Mouse (Mus musculus) stomach, embryonic 14.5 days (tissue): ENCODE measurements at regions not wholly inside any gene's neighbourhood (a gene's known extent, or its start where the extent isn't known, plus 50 kb on each side); places are given as distances from the start of the nearest gene placed in this dataset.

ENCODE experiments used
- ATAC-seq: fragments of 200-750 bp; cut with Nextera tagmentation; 2 replicates; pipeline ENCODE4 v1.8.0; 2017; ENCODE audit warnings: low read depth, moderate TSS enrichment; ENCODE audit not compliant: insufficient number of reproducible peaks, insufficient read depth, low FRiP score
- H3K27ac ChIP-seq: fragments of 300-500 bp; sonication (generic); 2 replicates; pipeline ENCODE4 v1.5.1; 2014; ENCODE audit warnings: mild to moderate bottlenecking, low read length, moderate library complexity, mixed read lengths
- H3K27me3 ChIP-seq: fragments of 300-500 bp; sonication (generic); 2 replicates; pipeline ENCODE4 v1.6.1; 2014; ENCODE audit warnings: low read length, control low read depth, mixed read lengths; ENCODE audit not compliant: control insufficient read depth, insufficient read depth
- H3K36me3 ChIP-seq: fragments of 300-500 bp; sonication (generic); 2 replicates; pipeline ENCODE4 v1.6.1; 2014; ENCODE audit warnings: mild to moderate bottlenecking, control low read depth, low read length, moderate library complexity, mixed read lengths; ENCODE audit not compliant: control insufficient read depth, insufficient read depth
- H3K4me1 ChIP-seq: fragments of 300-500 bp; sonication (generic); 2 replicates; pipeline ENCODE4 v1.6.1; 2014; ENCODE audit warnings: low read length, control low read depth, mixed read lengths; ENCODE audit not compliant: control insufficient read depth, insufficient read depth
- H3K4me2 ChIP-seq: fragments of 300-500 bp; sonication (generic); replicated peaks from 2 replicates; pipeline ENCODE4 v1.6.1; 2014; ENCODE audit warnings: low read depth, low read length, control low read depth
- H3K4me3 ChIP-seq: fragments of 300-500 bp; sonication (generic); 2 replicates; pipeline ENCODE4 v1.5.1; 2014; ENCODE audit warnings: low read depth, low read length, control low read depth
- H3K9ac ChIP-seq: fragments of 300-500 bp; sonication (generic); replicated peaks from 2 replicates; pipeline ENCODE4 v1.6.1; 2014; ENCODE audit warnings: low read depth, mild to moderate bottlenecking, control low read depth, low read length, moderate library complexity, mixed read lengths
- H3K9me3 ChIP-seq: fragments of 300-500 bp; sonication (generic); 2 replicates; pipeline ENCODE4 v1.6.1; 2016; ENCODE audit warnings: low read depth, low read length, control low read depth; ENCODE audit not compliant: control insufficient read depth
- WGBS: fragments of 180-500 bp; shearing (Covaris S2); extraction: QIAGEN DNeasy Blood & Tissue Kit; methylation state at CpG from one replicate; pipeline ENCODE4 v1.1.7; 2014; 5-methylcytosine and 5-hydroxymethylcytosine counted together

DNA sequence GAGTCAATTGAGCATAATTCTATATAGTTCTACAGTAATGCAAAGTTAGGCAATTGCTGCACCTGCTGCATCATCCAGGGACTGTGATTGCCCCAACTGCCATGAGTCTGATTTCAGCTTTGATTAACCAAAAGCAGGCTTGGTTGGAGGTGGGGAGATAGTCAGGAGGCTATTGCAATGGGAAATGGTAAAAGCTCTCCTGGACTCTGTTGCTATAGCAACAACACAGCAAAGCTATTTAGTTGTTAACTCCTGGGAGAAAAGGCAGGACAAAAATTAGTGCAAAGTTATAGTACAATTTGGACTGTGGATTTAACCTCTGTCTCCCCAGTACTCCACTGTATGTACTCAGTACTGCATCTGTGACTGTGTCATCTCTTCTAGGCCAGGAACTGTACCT lies 51.7 kb upstream of the Rasgrf1 start:
- Histone ChIP-seq H3K9me3 (no peaks in the 10 kb centered on the region), H3K9ac (no peak overlapping the region), H3K27me3 (no peaks in the 10 kb centered on the region), H3K36me3 (no peaks in the 10 kb centered on the region), H3K4me1 (no peaks in the 10 kb centered on the region), H3K4me3 (no peak overlapping the region), H3K27ac (no peak overlapping the region), H3K4me2 (no peak overlapping the region)
- ATAC-seq: no peak

DNA sequence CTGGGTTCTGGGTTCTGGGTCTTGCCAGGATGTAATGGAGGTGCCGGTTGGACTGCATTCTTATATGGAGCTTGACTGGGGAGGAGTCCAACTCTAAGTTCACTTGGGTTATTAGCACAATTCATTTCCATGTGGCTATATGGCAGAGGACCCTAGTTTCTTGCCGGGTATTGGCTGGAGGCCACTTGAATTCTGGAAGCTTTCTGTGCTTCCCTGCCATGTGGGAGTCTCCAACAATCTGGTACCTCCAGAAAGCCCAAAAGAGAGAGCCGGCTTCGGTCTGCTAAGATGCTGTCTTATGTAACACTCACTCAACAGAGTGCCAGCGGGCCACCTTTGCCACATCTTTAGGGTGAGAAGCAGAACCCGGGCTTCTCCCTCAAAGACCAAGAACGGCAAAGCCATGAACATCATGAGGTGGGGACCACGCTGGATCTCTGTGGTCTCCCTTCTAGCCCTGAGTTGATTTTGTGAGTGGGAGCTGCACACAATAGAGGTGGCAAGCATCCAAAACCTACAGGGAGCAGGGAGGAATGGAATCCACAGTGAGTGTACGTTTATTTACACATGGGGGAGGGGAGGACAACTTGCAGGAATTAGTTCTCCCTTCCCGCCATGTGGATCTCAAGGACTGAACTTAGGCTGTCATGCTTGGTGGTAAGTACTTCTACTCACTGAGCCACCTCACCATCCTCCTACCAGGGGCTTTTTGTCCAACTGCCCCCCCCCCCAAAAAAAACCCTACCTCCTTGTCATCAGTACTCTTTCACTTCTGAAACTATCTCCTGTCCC lies 59.0 kb upstream of the Rasgrf1 start:
- WGBS: 83% methylated on average over 10 of the region's 10 CpGs
- H3K27me3 ChIP-seq: no peaks in the 10 kb centered on the region
- no peak overlapping the region for H3K9ac ChIP-seq
- H3K36me3 ChIP-seq: no peaks in the 10 kb centered on the region
- no peaks in the 10 kb centered on the region for H3K9me3 ChIP-seq
- H3K4me1 ChIP-seq: no peaks in the 10 kb centered on the region
- ATAC-seq: no peak
- H3K4me2 ChIP-seq: no peak overlapping the region
- no peak overlapping the region for H3K27ac ChIP-seq
- no peak overlapping the region for H3K4me3 ChIP-seq

DNA sequence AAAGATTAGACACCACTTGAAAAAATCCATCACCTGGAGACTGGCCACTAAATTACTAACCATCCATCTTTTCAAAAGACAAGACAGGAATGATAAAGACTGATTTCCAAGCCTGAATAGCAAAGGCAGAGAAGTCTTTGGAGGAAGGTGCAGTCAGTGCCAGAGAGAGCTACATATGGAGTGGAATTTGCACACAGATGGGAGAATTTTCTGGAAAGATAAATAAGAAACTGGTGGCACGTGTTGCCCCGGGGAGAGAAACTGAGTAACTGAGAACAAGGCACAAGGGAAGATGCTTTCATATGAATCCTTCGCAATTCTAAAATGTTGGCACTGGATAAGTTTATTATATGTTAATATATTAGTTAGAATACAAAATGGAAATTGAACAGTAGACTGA lies 59.8 kb upstream of the Rasgrf1 start:
- H3K4me2 ChIP-seq: no peak overlapping the region
- no peak overlapping the region for H3K9ac ChIP-seq
- H3K36me3 ChIP-seq: no peaks in the 10 kb centered on the region
- ATAC-seq: no peak
- H3K27me3 ChIP-seq: no peaks in the 10 kb centered on the region
- no peak overlapping the region for H3K4me3 ChIP-seq
- no peaks in the 10 kb centered on the region for H3K9me3 ChIP-seq
- no peak overlapping the region for H3K27ac ChIP-seq
- WGBS: 75% methylated on average over 3 of the region's 3 CpGs
- H3K4me1 ChIP-seq: no peaks in the 10 kb centered on the region

DNA sequence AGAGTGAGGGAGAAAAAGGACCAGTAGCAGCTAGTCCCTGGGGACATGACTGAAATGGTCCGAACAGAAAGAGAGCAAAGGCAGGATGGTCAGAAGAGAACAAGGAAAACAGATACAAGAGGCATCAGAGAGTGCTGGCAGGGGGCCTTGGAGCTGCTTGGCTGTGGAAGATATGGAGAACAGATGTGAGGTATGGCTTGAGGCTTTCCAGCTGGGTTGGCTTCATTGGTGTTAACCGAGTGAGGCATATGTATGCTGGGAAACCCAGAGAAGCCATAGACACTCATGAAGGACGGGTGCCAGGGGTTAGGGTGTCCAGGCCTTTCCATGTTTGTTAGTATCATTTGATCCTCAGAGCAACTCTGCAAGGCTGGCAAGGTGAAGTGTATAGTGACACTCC lies 61.1 kb upstream of the Rasgrf1 start:
- 79% methylated on average over 3 of the region's 3 CpGs for WGBS
- Histone ChIP-seq H3K4me3 (no peak overlapping the region), H3K4me1 (no peaks in the 10 kb centered on the region), H3K27me3 (no peaks in the 10 kb centered on the region), H3K9ac (no peak overlapping the region), H3K27ac (no peak overlapping the region), H3K36me3 (no peaks in the 10 kb centered on the region), H3K9me3 (no peaks in the 10 kb centered on the region), H3K4me2 (no peak overlapping the region)
- no peak for ATAC-seq

DNA sequence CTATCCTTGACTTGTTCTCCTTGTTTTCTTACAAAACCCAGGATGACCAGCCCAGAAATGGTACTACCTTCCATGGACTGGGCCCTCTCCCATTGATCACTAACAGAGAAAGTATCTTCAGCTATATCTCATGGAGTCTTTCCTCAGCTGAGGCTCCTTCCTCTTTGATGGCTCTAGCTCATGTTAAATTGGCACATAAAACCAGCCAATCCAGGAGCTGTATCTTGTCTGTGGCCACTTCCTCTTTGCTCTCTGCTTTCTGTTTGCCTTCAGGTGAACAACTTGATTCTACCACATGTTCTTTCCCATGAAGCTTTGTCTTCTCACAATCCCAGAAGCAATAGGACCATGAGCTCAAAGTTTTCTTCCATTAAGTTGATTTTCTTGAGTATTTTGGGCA lies 62.7 kb upstream of the Rasgrf1 start:
- H3K36me3 ChIP-seq: no peaks in the 10 kb centered on the region
- no peak overlapping the region for H3K9ac ChIP-seq
- H3K27ac ChIP-seq: no peak overlapping the region
- no peaks in the 10 kb centered on the region for H3K27me3 ChIP-seq
- H3K4me3 ChIP-seq: no peak overlapping the region
- no peak overlapping the region for H3K4me2 ChIP-seq
- no peaks in the 10 kb centered on the region for H3K4me1 ChIP-seq
- H3K9me3 ChIP-seq: no peaks in the 10 kb centered on the region
- no peak for ATAC-seq

DNA sequence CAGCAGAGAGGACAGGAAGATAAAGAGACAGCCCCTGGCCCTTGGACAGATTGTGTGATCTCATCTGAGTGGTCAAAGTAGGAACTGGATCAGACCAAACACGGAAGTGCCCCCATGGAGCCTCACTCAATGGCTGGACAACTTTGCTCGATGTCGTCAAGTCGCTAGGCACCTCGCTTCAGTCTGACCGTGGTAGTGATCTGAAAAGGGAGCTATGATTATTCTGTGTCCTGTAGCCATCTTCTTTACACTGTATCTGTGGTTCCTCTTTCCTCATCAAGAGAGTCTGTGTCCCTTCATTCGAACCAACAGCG lies 67.0 kb upstream of the Rasgrf1 start:
- H3K9ac ChIP-seq: no peak overlapping the region
- H3K36me3 ChIP-seq: no peaks in the 10 kb centered on the region
- no peak for ATAC-seq
- WGBS: 90% methylated on average over 8 of the region's 8 CpGs
- no peak overlapping the region for H3K27ac ChIP-seq
- H3K4me2 ChIP-seq: no peak overlapping the region
- no peak overlapping the region for H3K4me3 ChIP-seq
- H3K4me1 ChIP-seq: no peaks in the 10 kb centered on the region
- no peaks in the 10 kb centered on the region for H3K9me3 ChIP-seq
- no peaks in the 10 kb centered on the region for H3K27me3 ChIP-seq

DNA sequence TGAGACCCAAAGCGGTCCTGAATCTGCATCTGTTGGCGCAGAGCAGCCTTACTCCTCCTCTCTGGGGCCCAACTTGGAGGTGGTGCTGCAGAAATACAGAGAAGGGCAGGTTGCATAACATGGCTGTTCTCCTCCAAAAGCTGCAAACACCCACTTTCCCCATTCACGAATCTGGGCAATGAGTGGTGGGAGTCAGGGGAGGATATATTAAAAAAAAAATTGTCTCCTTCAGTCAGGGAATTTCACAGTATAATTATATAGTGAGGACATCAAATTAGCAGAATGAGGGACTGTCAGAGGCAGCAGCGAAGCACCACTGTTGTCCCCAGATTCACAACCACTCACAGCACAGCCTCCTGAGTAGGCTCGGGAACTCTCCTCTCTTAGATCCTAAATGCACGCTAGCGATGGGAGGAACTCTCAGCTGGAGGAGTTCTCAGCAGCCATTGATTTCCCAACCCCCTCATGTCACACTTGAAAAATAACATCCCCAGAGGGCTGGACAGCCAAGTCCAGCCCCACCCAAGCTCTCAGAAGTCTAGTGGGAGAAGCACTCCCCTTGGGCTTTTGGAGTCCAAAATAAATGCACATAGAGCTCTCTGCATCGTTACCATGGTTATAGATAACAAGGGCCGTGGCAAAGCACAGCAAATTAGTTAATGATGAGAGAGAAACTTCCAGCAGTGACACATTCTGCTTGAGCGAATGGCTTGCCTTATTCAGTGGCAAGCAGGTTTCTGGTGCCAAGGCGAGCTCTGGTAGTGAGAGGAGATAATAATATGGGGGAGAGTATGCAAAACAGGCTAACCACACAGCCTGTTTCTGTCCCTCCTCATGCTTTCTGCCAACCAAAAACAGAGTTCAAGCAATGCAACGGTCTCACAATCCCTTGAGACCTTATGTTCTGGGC lies 67.6 kb upstream of the Rasgrf1 start:
- Histone ChIP-seq H3K27me3 (no peaks in the 10 kb centered on the region), H3K9me3 (no peaks in the 10 kb centered on the region), H3K27ac (no peak overlapping the region), H3K4me3 (no peak overlapping the region), H3K36me3 (no peaks in the 10 kb centered on the region), H3K9ac (no peak overlapping the region), H3K4me2 (no peak overlapping the region), H3K4me1 (no peaks in the 10 kb centered on the region)
- ATAC-seq: no peak
- 57% methylated on average over 12 of the region's 12 CpGs for WGBS

DNA sequence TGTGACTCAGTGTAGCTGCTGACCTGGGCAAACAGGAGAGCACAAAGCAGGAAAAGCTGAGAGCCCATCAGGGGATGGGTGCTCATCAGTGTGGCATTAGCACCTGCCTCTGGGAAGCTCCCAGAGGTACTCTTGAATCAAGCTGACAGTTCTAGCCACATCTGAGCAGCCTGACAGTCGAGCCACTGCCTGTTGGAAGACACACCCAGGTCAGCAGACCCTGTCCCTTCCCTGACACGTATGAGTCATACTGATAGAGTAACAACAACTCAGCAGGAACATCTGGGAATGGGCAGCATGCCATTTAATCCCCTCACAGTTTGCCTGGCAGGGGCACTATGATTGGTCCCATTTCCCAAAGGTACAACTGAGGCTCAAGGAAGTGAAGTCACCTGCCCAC lies 68.3 kb upstream of the Rasgrf1 start:
- Histone ChIP-seq H3K9me3 (no peaks in the 10 kb centered on the region), H3K36me3 (no peaks in the 10 kb centered on the region), H3K4me1 (no peaks in the 10 kb centered on the region), H3K4me2 (no peak overlapping the region), H3K9ac (no peak overlapping the region), H3K4me3 (no peak overlapping the region), H3K27ac (no peak overlapping the region), H3K27me3 (no peaks in the 10 kb centered on the region)
- ATAC-seq: no peak
- 47% methylated on average over 2 of the region's 2 CpGs for WGBS
